Mouse (Mus musculus) erythroblast, embryonic 14.5 days (primary cell): ENCODE measurements around the gene Nsun5. TPM values are rescaled to one million over a fixed set of nuclear protein-coding genes. Genes with fewer than 3 reads are reported as not detected.
A peak's percentile ranks its signal among the peaks of the same experiment; 100 is the strongest.

Experiments used
- H3K27me3 ChIP-seq: 2 replicates; pipeline ENCODE4 v1.6.1; 2012; ENCODE audit warnings: inconsistent platforms; ENCODE audit not compliant: control insufficient read depth
- H3K36me3 ChIP-seq: 2 replicates; pipeline ENCODE4 v1.6.1; 2012; ENCODE audit warnings: mild to moderate bottlenecking, inconsistent platforms; ENCODE audit not compliant: control insufficient read depth
- H3K4me1 ChIP-seq: 2 replicates; pipeline ENCODE4 v1.6.1; 2012; ENCODE audit warnings: inconsistent platforms; ENCODE audit not compliant: control insufficient read depth
- H3K4me3 ChIP-seq: replicated peaks from 2 replicates; pipeline ENCODE3; 2012; ENCODE audit warnings: moderate library complexity, mild to moderate bottlenecking, inconsistent platforms
- H3K9me3 ChIP-seq: 2 replicates; pipeline ENCODE4 v1.6.1; 2012; ENCODE audit warnings: low read length, inconsistent platforms, mixed read lengths; ENCODE audit not compliant: control insufficient read depth
- GATA1 ChIP-seq: IDR thresholded peaks from 2 replicates; pipeline ENCODE4 v1.6.1; 2012; ENCODE audit warnings: low read length, inconsistent platforms, mixed read lengths
- TAL1 ChIP-seq: IDR thresholded peaks from 3 replicates; pipeline ENCODE4 v1.6.1; 2012; ENCODE audit warnings: low read length, inconsistent platforms, mixed read lengths
- polyA plus RNA-seq: library from polyadenylated mRNA; stranded (reverse); fragments of >175 nt; gene quantifications from 2 replicates; pipeline ENCODE4 v1.2.3, GENCODE M21; 2012

Gene Nsun5
- polyA plus RNA-seq, 1 experiment, result 0.55 TPM

- H3K4me1 ChIP-seq, result peaks cover 2% of the 10 kb centered on the region
- TF ChIP-seq TAL1, result no peak
- TF ChIP-seq GATA1, result no peak
- no peaks in the 10 kb centered on the region for H3K9me3 ChIP-seq
- H3K36me3 ChIP-seq, result no peaks in the 10 kb centered on the region
- H3K4me3 ChIP-seq, result no peak overlapping the region
- H3K27me3 ChIP-seq, result peaks cover 2% of the 10 kb centered on the region; the same call in 1 of the 2 replicates
Observed at GRCm38 (mm10) chr5:135347511-135348011, 22.2 kb upstream of the Nsun5 start.

- Histone ChIP-seq H3K36me3 (no peaks in the 10 kb centered on the region), H3K4me3 (no peak within 1 kb of the TSS), H3K4me1 (peaks cover 2% of the 10 kb centered on the region), H3K9me3 (no peaks in the 10 kb centered on the region), H3K27me3 (peaks cover 14% of the 10 kb centered on the region)
- TF ChIP-seq GATA1 (no peak), TAL1 (no peak)
Observed at GRCm38 (mm10) chr5:135349862-135350261, 19.9 kb upstream of the Nsun5 start, which contains the start of gene Fkbp6. Gene Fkbp6, minus strand, starts transcription at chr5:135350044.

GRCm38 (mm10) chr5:135351606-135352005 is 18.1 kb upstream of the Nsun5 start:
- Histone ChIP-seq H3K36me3 (no peaks in the 10 kb centered on the region), H3K4me3 (no peak overlapping the region), H3K27me3 (peaks cover 14% of the 10 kb centered on the region), H3K9me3 (no peaks in the 10 kb centered on the region), H3K4me1 (no peaks in the 10 kb centered on the region)
- TF ChIP-seq TAL1 (no peak), GATA1 (no peak)

- H3K9me3 ChIP-seq, result peaks cover 3% of the 10 kb centered on the region; the same call in 1 of the 2 replicates
- H3K36me3 ChIP-seq, result no peaks in the 10 kb centered on the region
- no peak for TF ChIP-seq GATA1
- TF ChIP-seq TAL1, result no peak
- H3K27me3 ChIP-seq, result peaks cover 14% of the 10 kb centered on the region
- H3K4me1 ChIP-seq, result no peaks in the 10 kb centered on the region
- no peak within 1 kb of the TSS for H3K4me3 ChIP-seq
Observed at GRCm38 (mm10) chr5:135352995-135353394, 16.8 kb upstream of the Nsun5 start, which contains the start of gene Trim50. Gene Trim50, plus strand, starts transcription at chr5:135353295.

GRCm38 (mm10) chr5:135353564-135353963 is 16.2 kb upstream of the Nsun5 start:
- no peaks in the 10 kb centered on the region for H3K4me1 ChIP-seq
- TF ChIP-seq TAL1 (no peak), GATA1 (no peak)
- H3K9me3 ChIP-seq, result peaks cover 3% of the 10 kb centered on the region; the same call in 1 of the 2 replicates
- no peaks in the 10 kb centered on the region for H3K36me3 ChIP-seq
- H3K27me3 ChIP-seq, result peaks cover 14% of the 10 kb centered on the region
- no peak overlapping the region for H3K4me3 ChIP-seq

GRCm38 (mm10) chr5:135356090-135356489 is 13.7 kb upstream of the Nsun5 start:
- TF ChIP-seq TAL1, result no peak
- no peak for TF ChIP-seq GATA1
- H3K4me1 ChIP-seq, result no peaks in the 10 kb centered on the region
- no peak overlapping the region for H3K4me3 ChIP-seq
- H3K36me3 ChIP-seq, result no peaks in the 10 kb centered on the region
- H3K27me3 ChIP-seq, result peaks cover 14% of the 10 kb centered on the region
- H3K9me3 ChIP-seq, result peaks cover 3% of the 10 kb centered on the region; the same call in 1 of the 2 replicates

GRCm38 (mm10) chr5:135357556-135357955 is 12.2 kb upstream of the Nsun5 start:
- no peaks in the 10 kb centered on the region for H3K4me1 ChIP-seq

GRCm38 (mm10) chr5:135359772-135360171 is 10.0 kb upstream of the Nsun5 start:
- Histone ChIP-seq H3K9me3 (peaks cover 3% of the 10 kb centered on the region; the same call in 1 of the 2 replicates), H3K27me3 (0 out of 2 replicates have a peak, but pooled peaks cover 2% of the 10 kb centered on the region), H3K4me3 (no peak overlapping the region), H3K36me3 (no peaks in the 10 kb centered on the region), H3K4me1 (no peaks in the 10 kb centered on the region)
- TF ChIP-seq TAL1 (no peak), GATA1 (no peak)

More at GRCm38 (mm10) chr5:135357556-135357955, 12.2 kb upstream of the Nsun5 start:
- H3K27me3 ChIP-seq, result peaks cover 11% of the 10 kb centered on the region
- H3K9me3 ChIP-seq, result peaks cover 3% of the 10 kb centered on the region; the same call in 1 of the 2 replicates
- TF ChIP-seq TAL1 (peak; percentile 11; the same call in 1 of the 3 replicates), GATA1 (no peak)
- H3K36me3 ChIP-seq, result no peaks in the 10 kb centered on the region
- no peak overlapping the region for H3K4me3 ChIP-seq

GRCm38 (mm10) chr5:135362572-135362971 is 7.2 kb upstream of the Nsun5 start:
- no peaks in the 10 kb centered on the region for H3K4me1 ChIP-seq
- peaks cover 1% of the 10 kb centered on the region; the same call in 1 of the 2 replicates for H3K9me3 ChIP-seq
- no peak overlapping the region for H3K4me3 ChIP-seq
- no peaks in the 10 kb centered on the region for H3K36me3 ChIP-seq
- no peak for TF ChIP-seq GATA1
- TF ChIP-seq TAL1, result no peak
- H3K27me3 ChIP-seq, result 0 out of 2 replicates have a peak, but pooled peaks cover 2% of the 10 kb centered on the region

- Histone ChIP-seq H3K9me3 (no peaks in the 10 kb centered on the region), H3K27me3 (0 out of 2 replicates have a peak, but pooled peaks cover 2% of the 10 kb centered on the region), H3K4me1 (peaks cover 3% of the 10 kb centered on the region; the same call in 1 of the 2 replicates), H3K4me3 (no peak overlapping the region), H3K36me3 (no peaks in the 10 kb centered on the region)
- TF ChIP-seq TAL1 (no peak), GATA1 (no peak)
Observed at GRCm38 (mm10) chr5:135363540-135363939, 6.2 kb upstream of the Nsun5 start.
